Mouse (Mus musculus) forebrain, embryonic 10.5 days (tissue): ENCODE data around the gene Xaf1. TPM values are rescaled to one million over a fixed set of nuclear protein-coding genes. Genes with fewer than 3 reads are reported as not detected.

Experiments used
- DNase-seq: peaks from one replicate; pipeline ENCODE4 v3.0.0-alpha.2; 2017; ENCODE audit warnings: low spot score; ENCODE audit errors: extremely low spot score
- H3K27ac ChIP-seq: fragments of 300-500 bp; sonication (generic); 2 replicates; pipeline ENCODE4 v1.5.1; 2016; ENCODE audit warnings: mild to moderate bottlenecking
- H3K27me3 ChIP-seq: fragments of 300-500 bp; sonication (generic); 2 replicates; pipeline ENCODE4 v1.6.1; 2016; ENCODE audit warnings: mild to moderate bottlenecking; ENCODE audit not compliant: poor library complexity, severe bottlenecking
- H3K36me3 ChIP-seq: fragments of 300-500 bp; sonication (generic); replicated peaks from 2 replicates; pipeline ENCODE4 v1.6.1; 2016; ENCODE audit warnings: mild to moderate bottlenecking, moderate library complexity
- H3K4me1 ChIP-seq: fragments of 300-500 bp; sonication (generic); 2 replicates; pipeline ENCODE4 v1.6.1; 2016
- H3K4me3 ChIP-seq: fragments of 300-500 bp; sonication (generic); 2 replicates; pipeline ENCODE4 v1.5.1; 2016; ENCODE audit warnings: mild to moderate bottlenecking, moderate library complexity
- H3K9me3 ChIP-seq: fragments of 300-500 bp; sonication (generic); 2 replicates; pipeline ENCODE4 v1.6.1; 2016; ENCODE audit warnings: mild to moderate bottlenecking, moderate library complexity
- WGBS: fragments of 180-500 bp; shearing (Covaris S2); methylation state at CpG from one replicate; pipeline ENCODE4 v1.1.7; 2016; 5-methylcytosine and 5-hydroxymethylcytosine counted together
- polyA plus RNA-seq: library from polyadenylated mRNA; unstranded; fragments of >200 nt; fragmentation: Nextera tagmentation; extraction: Ambion mirVana; gene quantifications from 2 replicates; pipeline ENCODE4 v1.2.1, GENCODE M21; 2016

Xaf1 gene
- polyA plus RNA-seq, 1 experiment from 2014 or later, result 2.6 TPM

DNA sequence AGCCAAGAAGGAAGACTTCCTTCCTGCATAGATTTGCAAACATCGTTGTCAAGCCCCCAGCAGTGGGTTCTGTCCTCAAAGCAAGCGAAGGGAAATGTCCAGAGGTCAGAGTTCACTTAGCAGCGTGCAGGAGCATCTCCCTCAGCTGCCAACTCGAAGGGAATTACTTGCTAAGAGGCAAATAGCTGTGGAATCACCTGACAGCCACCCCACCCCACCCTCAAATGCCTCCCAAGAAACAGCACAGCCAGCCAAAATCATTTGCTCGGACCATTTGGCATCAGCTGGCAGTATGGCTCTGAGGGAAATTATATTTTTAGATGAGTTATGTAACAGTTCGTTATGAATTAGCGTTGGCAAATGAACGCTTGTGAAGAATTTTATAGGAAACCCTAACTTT lies 47.6 kb downstream of the Xaf1 start:
- Histone ChIP-seq H3K4me3 (no peak overlapping the region), H3K27ac (no peak overlapping the region), H3K36me3 (no peaks in the 10 kb centered on the region), H3K27me3 (no peaks in the 10 kb centered on the region), H3K9me3 (no peaks in the 10 kb centered on the region), H3K4me1 (peaks cover 3% of the 10 kb centered on the region; the same call in 1 of the 2 replicates)
- DNase-seq, result no peak
- WGBS, result 74% methylated on average over 8 of the region's 8 CpGs

- Histone ChIP-seq H3K4me3 (no peak overlapping the region), H3K9me3 (no peaks in the 10 kb centered on the region), H3K27me3 (no peaks in the 10 kb centered on the region), H3K4me1 (peaks cover 3% of the 10 kb centered on the region; the same call in 1 of the 2 replicates), H3K36me3 (no peaks in the 10 kb centered on the region), H3K27ac (no peak overlapping the region)
- WGBS, result 85% methylated on average over 4 of the region's 4 CpGs
- no peak for DNase-seq
These were observed 48.2 kb downstream of the Xaf1 start for GRCm38 (mm10) chr11:72349652-72350051.

DNA sequence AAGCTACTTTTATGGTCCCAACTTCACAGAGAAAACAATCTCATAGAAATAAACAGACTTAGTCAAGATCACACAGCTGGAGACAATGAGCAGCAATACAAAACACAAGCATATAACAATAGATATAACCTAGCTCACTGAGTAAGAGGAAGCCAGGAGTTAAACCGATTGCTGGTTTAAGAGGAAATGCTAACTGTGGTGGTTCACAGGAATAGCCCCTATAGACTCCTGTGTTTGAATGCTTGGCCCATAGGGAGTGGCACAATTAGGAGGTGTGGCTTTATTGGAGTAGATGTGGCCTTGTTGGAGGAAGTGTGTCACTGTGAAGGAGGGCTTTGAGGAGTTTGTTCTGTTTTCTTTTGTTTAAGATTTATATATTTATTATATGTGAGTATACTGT lies 50.8 kb downstream of the Xaf1 start:
- Histone ChIP-seq H3K27ac (no peak overlapping the region), H3K27me3 (no peaks in the 10 kb centered on the region), H3K36me3 (no peaks in the 10 kb centered on the region), H3K9me3 (no peaks in the 10 kb centered on the region), H3K4me3 (no peak overlapping the region), H3K4me1 (peaks cover 14% of the 10 kb centered on the region)
- WGBS, result 92% methylated on average over 1 of the region's 1 CpGs
- no peak for DNase-seq

- H3K36me3 ChIP-seq, result no peaks in the 10 kb centered on the region
- H3K9me3 ChIP-seq, result no peaks in the 10 kb centered on the region
- no peaks in the 10 kb centered on the region for H3K27me3 ChIP-seq
- H3K27ac ChIP-seq, result no peak overlapping the region
- peaks cover 14% of the 10 kb centered on the region for H3K4me1 ChIP-seq
- no peak for DNase-seq
- H3K4me3 ChIP-seq, result no peak overlapping the region
- 80% methylated on average over 3 of the region's 3 CpGs for WGBS
These were observed 51.8 kb downstream of the Xaf1 start for GRCm38 (mm10) chr11:72353186-72353585.

DNA sequence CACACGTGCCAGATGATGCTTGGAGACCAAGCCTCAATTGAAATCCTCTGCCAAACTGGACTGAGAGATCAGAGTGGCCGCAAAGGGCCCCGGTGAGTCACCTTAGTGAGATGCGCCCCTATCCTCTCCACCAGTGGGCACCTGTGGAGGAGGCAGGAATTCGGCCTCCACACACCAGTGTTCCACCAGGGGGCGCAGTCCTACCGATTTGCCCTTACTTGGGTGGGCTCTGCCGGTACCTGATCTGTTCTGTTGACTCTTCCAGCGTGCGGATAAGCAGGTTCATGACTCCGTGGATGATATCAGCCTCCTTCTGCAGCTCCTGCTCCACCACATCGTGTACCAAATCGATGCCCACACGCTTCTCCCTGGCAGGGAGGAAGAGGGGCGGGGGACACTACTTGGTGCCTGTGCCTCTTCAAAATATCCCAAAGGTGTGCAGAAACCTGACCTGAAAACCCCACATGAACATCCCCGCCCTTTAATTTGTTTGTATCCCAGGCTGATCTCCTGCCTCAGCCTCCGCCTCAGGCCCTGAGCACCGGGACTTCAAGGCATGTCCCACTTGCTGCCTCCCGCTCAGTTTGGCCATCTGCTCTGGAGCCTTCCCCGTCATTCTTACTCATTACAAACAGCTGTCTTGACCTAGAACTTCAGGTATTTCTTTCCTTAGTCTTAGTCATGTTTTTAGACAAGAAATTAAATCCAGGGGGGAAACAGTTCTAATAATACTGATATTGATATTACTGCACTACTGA lies 53.7 kb downstream of the Xaf1 start:
- no peaks in the 10 kb centered on the region for H3K36me3 ChIP-seq
- peak overlapping the region; percentile 35 for H3K4me3 ChIP-seq
- DNase-seq, result peak; percentile 81
- 21% methylated on average over 20 of the region's 20 CpGs for WGBS
- no peaks in the 10 kb centered on the region for H3K9me3 ChIP-seq
- H3K4me1 ChIP-seq, result peaks cover 11% of the 10 kb centered on the region
- H3K27ac ChIP-seq, result no peak overlapping the region
- no peaks in the 10 kb centered on the region for H3K27me3 ChIP-seq

- Histone ChIP-seq H3K4me1 (peaks cover 17% of the 10 kb centered on the region), H3K9me3 (no peaks in the 10 kb centered on the region), H3K27ac (peak overlapping the region; percentile 90), H3K36me3 (no peaks in the 10 kb centered on the region), H3K4me3 (peak overlapping the region; percentile 59), H3K27me3 (peaks cover 17% of the 10 kb centered on the region)
- peak; percentile 90 for DNase-seq
- WGBS, result 12% methylated on average over 42 of the region's 42 CpGs
These were observed 60.2 kb downstream of the Xaf1 start for GRCm38 (mm10) chr11:72361385-72362346.

DNA sequence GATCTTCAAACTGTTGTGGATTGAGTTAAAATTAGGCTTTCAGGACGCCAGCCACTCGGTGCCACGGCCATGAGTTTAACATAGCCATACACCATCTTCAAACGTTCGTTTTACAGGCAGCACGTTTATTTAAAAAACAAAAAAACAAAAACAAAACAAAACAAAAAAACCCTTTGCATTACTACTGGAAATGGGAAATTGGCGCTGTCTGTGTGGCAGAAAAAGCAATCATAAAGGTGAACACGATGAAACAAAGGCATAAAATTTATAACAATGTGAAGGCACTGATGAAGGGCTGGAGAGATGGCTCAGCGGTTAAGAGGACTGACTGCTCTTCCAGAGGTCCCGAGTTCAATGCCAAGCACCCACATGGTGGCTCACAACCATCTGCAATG lies 60.9 kb downstream of the Xaf1 start, which contains the start of gene Tekt1:
Tekt1 (minus strand) TSS at position 96 of the 395 bp plus-strand sequence.
- H3K27ac ChIP-seq, result peak within 1 kb of the TSS; percentile 90
- H3K27me3 ChIP-seq, result peaks cover 17% of the 10 kb centered on the region
- no peaks in the 10 kb centered on the region for H3K9me3 ChIP-seq
- WGBS, result 41% methylated on average over 10 of the region's 10 CpGs
- peaks cover 15% of the 10 kb centered on the region for H3K4me1 ChIP-seq
- no peaks in the 10 kb centered on the region for H3K36me3 ChIP-seq
- peak within 1 kb of the TSS; percentile 59 for H3K4me3 ChIP-seq
- no peak for DNase-seq

Other genes starting within 250 kb of the Xaf1 start
- gene Pitpnm3, start 165.9 kb upstream of the Xaf1 start, polyA plus RNA-seq, result 0.02 and 0.04 TPM in 2 replicates
- 0.42 and 0.52 TPM in 2 replicates for gene Gm43951, start 94.8 kb upstream of the Xaf1 start, polyA plus RNA-seq
- 16.2 and 16.4 TPM in 2 replicates for gene 4933427D14Rik, start 94.2 kb upstream of the Xaf1 start, polyA plus RNA-seq
- gene Txndc17, start 94.1 kb upstream of the Xaf1 start, polyA plus RNA-seq, result 172 and 176 TPM in 2 replicates
- gene Med31, start 86.0 kb upstream of the Xaf1 start, polyA plus RNA-seq, result 44.8 and 47.1 TPM in 2 replicates
- 0.20 TPM in 1 of 2 replicates, not detected in the other for gene Slc13a5, start 34.4 kb upstream of the Xaf1 start, polyA plus RNA-seq
- not detected in 2 replicates for gene Fbxo39, start 12.8 kb downstream of the Xaf1 start, polyA plus RNA-seq
- gene Tekt1, start 60.8 kb downstream of the Xaf1 start, polyA plus RNA-seq, result 5.1 and 5.3 TPM in 2 replicates
- gene Smtnl2, start 110.1 kb downstream of the Xaf1 start, polyA plus RNA-seq, result 10.6 and 12.5 TPM in 2 replicates
- not detected in 2 replicates for gene Ggt6, start 133.9 kb downstream of the Xaf1 start, polyA plus RNA-seq
- 248 and 256 TPM in 2 replicates for gene Mybbp1a, start 139.7 kb downstream of the Xaf1 start, polyA plus RNA-seq
- gene Spns2, start 188.3 kb downstream of the Xaf1 start, polyA plus RNA-seq, result 2.0 and 3.0 TPM in 2 replicates
- 0.20 TPM in 1 of 2 replicates, not detected in the other for gene Spns3, start 248.9 kb downstream of the Xaf1 start, polyA plus RNA-seq